Comparison of ENCODE assay signal across 17 mouse cellular contexts in genomic region chr9:75666612-75667011, GRCm38 (mm10). TPM values are rescaled to one million over a fixed set of nuclear protein-coding genes. Genes with fewer than 3 reads are reported as not detected.
DNase-seq lines count a peak whose midpoint lies in the region; ATAC-seq lines count a peak whose summit lies in the region.
"Had no signal": no experiment of that assay in that cellular context is flagged by ENCODE, and none has a peak within 500 bp of the region (broad histone marks: within the 10 kb centered on the region; RNA-seq: fewer than 3 reads in every experiment).

No protein-coding gene starts in this region.

- H3K4me3 ChIP-seq in stomach, embryonic 16.5 days (replicated peaks; ENCODE audit: low read length): no peak overlapping the region
- H3K4me3 ChIP-seq: embryonic facial prominence, embryonic 13.5 days; hindbrain, embryonic 12.5 days had no signal

- no peaks in the 10 kb centered on the region for H3K4me1 ChIP-seq in stomach, embryonic 16.5 days (ENCODE audit: control insufficient read depth, insufficient read depth, low read length)
- H3K4me1 ChIP-seq: embryonic facial prominence, embryonic 13.5 days; hindbrain, embryonic 12.5 days had no signal

- 58% methylated on average over 5 of the region's 5 CpGs for WGBS in stomach, embryonic 16.5 days

- no peaks in the 10 kb centered on the region for H3K9me3 ChIP-seq in stomach, embryonic 16.5 days (replicated peaks; ENCODE audit: control insufficient read depth, low read length)
- H3K9me3 ChIP-seq: embryonic facial prominence, embryonic 13.5 days; hindbrain, embryonic 12.5 days had no signal

- no peaks in the 10 kb centered on the region for H3K27me3 ChIP-seq in stomach, embryonic 16.5 days (ENCODE audit: control insufficient read depth, insufficient read depth, low read length)
- H3K27me3 ChIP-seq: CH12.LX; embryonic facial prominence, embryonic 13.5 days; hindbrain, embryonic 12.5 days had no signal

- peak; percentile 21; the same call in 1 of the 2 replicates for ATAC-seq in stomach, embryonic 16.5 days (ENCODE audit: insufficient read depth, low FRiP score)
- no peak for ATAC-seq in megakaryocyte, adult 5-6 weeks (ENCODE audit: poor library complexity, severe bottlenecking)

- peak; percentile 11 for DNase-seq in heart, adult 18-20 months
- no peak for DNase-seq in heart, postnatal 25 days (ENCODE audit: low spot score)
- DNase-seq in lung, postnatal 36 days: peak; percentile 10
- DNase-seq in lung, postnatal 14 days: no peak
- peak; percentile 81 for DNase-seq in cerebellum, adult 9-10 months
- DNase-seq in retina, postnatal 1 day: no peak
- DNase-seq: kidney, adult 9 months; layer of hippocampus, postnatal 36 days; liver; thymus, postnatal 25 days had no signal

- peak overlapping the region; percentile 5; the same call in 1 of the 2 replicates for H3K27ac ChIP-seq in stomach, embryonic 16.5 days (ENCODE audit: low read length)
- H3K27ac ChIP-seq: embryonic facial prominence, embryonic 13.5 days; hindbrain, embryonic 12.5 days had no signal

- H3K36me3 ChIP-seq in stomach, embryonic 16.5 days (ENCODE audit: control insufficient read depth, insufficient read depth, low read length): no peaks in the 10 kb centered on the region
- H3K36me3 ChIP-seq: embryonic facial prominence, embryonic 13.5 days had no signal

- no peak overlapping the region for H3K9ac ChIP-seq in stomach, embryonic 16.5 days (ENCODE audit: low read length)
- H3K9ac ChIP-seq: embryonic facial prominence, embryonic 13.5 days; hindbrain, embryonic 12.5 days had no signal

- H3K4me2 ChIP-seq in stomach, embryonic 16.5 days (ENCODE audit: low read depth, low read length): no peak overlapping the region
- H3K4me2 ChIP-seq: embryonic facial prominence, embryonic 13.5 days; hindbrain, embryonic 12.5 days had no signal

- intact Hi-C loops in heart, postnatal 25 days (cut with DNase I): no loop called here

RNA-seq across cellular contexts. Expression of gene Scg3, which starts 17.2 kb away (rescaled TPM):
- under 1 TPM; 0.17 to 0.33 TPM for total RNA-seq in heart, adult 18-20 months (2021)
- under 1 TPM; 0.22 to 0.34 TPM for total RNA-seq in heart, postnatal 25 days (2021)
- 8.2 TPM in 2 replicates for polyA plus RNA-seq in stomach, embryonic 16.5 days (2015; fragmentation: Nextera tagmentation; extraction: Ambion mirVana)
- total RNA-seq in megakaryocyte, adult 5-6 weeks (2015): not detected in 2 replicates
- not detected in 2 replicates for total RNA-seq in megakaryocyte, adult 5-6 weeks (2017)
- total RNA-seq: CH12.LX; monocyte, adult 5-6 weeks had no signal
- polyA plus RNA-seq: spleen, adult 2 months had no signal

RNA-seq across cellular contexts. Expression of gene Lysmd2, which starts 41.1 kb away (rescaled TPM):
- total RNA-seq in heart, adult 18-20 months (2021): 10 to 100 TPM in 1 of 2 experiments, 1 to 10 TPM in 1; 9.9 to 11.9 TPM
- total RNA-seq in heart, postnatal 25 days (2021): 1 to 10 TPM; 7.3 to 8.4 TPM
- polyA plus RNA-seq in stomach, embryonic 16.5 days (2015; fragmentation: Nextera tagmentation; extraction: Ambion mirVana): 24.0 and 25.9 TPM in 2 replicates
- 0.59 TPM in 1 of 2 replicates, not detected in the other for total RNA-seq in megakaryocyte, adult 5-6 weeks (2015)
- total RNA-seq in megakaryocyte, adult 5-6 weeks (2017): 0.11 TPM in 1 of 2 replicates, not detected in the other

RNA-seq across cellular contexts. Expression of gene Tmod2, which starts 55.5 kb away (rescaled TPM):
- total RNA-seq in heart, adult 18-20 months (2021): 1 to 10 TPM; 3.1 to 4.3 TPM
- 1 to 10 TPM; 4.6 to 5.3 TPM for total RNA-seq in heart, postnatal 25 days (2021)
- 16.0 and 17.1 TPM in 2 replicates for polyA plus RNA-seq in stomach, embryonic 16.5 days (2015; fragmentation: Nextera tagmentation; extraction: Ambion mirVana)
- not detected in 2 replicates for total RNA-seq in megakaryocyte, adult 5-6 weeks (2015)
- 0.41 TPM in 1 of 2 replicates, not detected in the other for total RNA-seq in megakaryocyte, adult 5-6 weeks (2017)

Comparison
In these comparisons a context has a peak if more than half of its experiments do, and no peak if none do; other contexts are left out.
1. DNase-seq: peak in heart, adult 18-20 months (2 of 2), lung, postnatal 36 days (single experiment) and cerebellum, adult 9-10 months (single experiment); none in heart, postnatal 25 days (single experiment), lung, postnatal 14 days (single experiment) and retina, postnatal 1 day (single experiment).
2. RNA of gene Lysmd2, which starts 41.1 kb away (total RNA-seq): 9.9 to 11.9 TPM in heart, adult 18-20 months and 7.3 to 8.4 TPM in heart, postnatal 25 days; 0.11 to 0.59 TPM in megakaryocyte, adult 5-6 weeks; every median in the first group is over 4 times any median in the second.